Mouse (Mus musculus): ENCODE data around the gene Hnf1a.
A peak's percentile ranks its signal among the peaks of the same experiment; 100 is the strongest.
"Not testable (repeated sequence)": the region's sequence is repeated elsewhere in the genome, so short reads cannot be mapped to it uniquely, and the experiment has no call there.

The Hnf1a gene

DNA sequence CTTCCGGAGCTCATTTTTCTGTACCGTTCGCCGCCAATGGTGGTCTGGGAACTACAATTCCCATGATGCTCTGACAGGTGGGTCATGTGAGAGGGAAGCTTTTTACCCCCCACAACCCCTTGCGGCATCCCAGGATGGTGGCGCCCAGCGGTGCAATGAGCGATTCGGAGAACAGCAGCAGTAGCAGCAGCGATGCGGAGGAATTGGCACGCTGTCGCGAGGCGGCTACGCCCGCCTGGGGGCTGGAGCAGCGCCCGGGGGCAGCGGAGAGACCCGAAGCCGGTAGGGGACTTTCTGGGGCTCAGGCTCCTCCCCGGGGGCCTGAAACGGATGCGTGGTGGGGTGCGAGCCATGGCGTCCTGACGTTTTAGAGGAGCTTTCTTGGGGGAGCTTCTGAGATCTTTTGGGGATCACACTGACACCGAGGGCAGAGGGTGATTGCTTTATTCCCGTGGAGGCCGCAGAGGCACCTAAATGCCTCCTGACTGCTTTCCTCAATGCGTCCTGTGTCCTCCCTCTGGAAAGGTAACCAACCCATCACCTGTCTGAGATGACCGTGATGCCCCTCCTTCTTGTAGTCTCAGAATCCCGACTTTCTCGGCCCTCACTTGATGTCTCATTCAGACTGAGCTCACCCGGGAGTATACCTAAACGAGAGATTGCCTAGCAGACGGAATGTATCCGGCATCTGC, 28.7 kb downstream of the Hnf1a start, which contains the start of gene 2210016L21Rik:
TSS of gene 2210016L21Rik (plus strand) at position 85 of the 692 bp plus-strand sequence.
- peak; percentile 87 for DNase-seq

- not testable (repeated sequence) for DNase-seq
Measured at GRCm38 (mm10) chr5:114941138-114941537, 29.8 kb downstream of the Hnf1a start.

GRCm38 (mm10) chr5:114935838-114936237, 35.1 kb downstream of the Hnf1a start:
- DNase-seq: no peak

GRCm38 (mm10) chr5:114933206-114933605, 37.7 kb downstream of the Hnf1a start:
- peak; percentile 50 for DNase-seq

DNA sequence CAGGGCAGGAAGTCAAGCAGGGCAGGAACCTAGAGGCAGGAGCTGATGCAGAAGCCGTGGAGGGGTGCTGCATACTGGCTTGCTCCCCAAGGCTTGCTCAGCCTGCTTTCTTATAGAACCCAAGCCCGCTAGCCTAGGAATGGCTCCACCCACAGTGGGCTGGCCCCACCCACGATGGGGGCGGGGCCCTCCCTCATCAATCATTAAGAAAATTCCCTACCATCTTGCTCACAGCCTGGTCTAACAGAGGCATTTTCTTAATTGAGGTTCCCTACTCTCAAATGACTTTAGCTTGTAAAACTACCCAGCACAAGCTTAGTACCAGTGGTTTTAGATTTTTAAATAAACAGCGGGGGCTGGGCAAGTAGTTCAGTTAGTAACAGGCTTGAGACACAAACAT, 39.3 kb downstream of the Hnf1a start:
- no peak for DNase-seq

DNA sequence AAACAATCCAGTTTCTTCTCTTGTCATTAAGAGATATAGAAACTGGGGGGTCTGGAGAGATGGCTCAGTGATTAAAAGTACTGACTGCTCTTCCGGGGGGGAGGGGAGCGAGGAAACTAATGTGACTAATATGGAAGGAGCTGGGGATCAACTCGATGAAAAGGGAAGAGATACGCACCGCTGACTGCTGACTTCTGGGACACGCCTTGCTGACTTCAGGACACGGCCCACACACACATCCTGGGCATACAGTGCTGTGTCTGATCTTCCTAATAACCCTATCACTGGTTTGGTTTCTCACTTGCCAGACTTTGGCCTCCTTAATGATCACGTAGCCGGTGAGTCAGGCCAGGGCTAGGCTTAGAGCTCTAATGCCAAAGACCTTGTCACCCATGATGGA, 44.1 kb downstream of the Hnf1a start:
- no peak for DNase-seq

DNA sequence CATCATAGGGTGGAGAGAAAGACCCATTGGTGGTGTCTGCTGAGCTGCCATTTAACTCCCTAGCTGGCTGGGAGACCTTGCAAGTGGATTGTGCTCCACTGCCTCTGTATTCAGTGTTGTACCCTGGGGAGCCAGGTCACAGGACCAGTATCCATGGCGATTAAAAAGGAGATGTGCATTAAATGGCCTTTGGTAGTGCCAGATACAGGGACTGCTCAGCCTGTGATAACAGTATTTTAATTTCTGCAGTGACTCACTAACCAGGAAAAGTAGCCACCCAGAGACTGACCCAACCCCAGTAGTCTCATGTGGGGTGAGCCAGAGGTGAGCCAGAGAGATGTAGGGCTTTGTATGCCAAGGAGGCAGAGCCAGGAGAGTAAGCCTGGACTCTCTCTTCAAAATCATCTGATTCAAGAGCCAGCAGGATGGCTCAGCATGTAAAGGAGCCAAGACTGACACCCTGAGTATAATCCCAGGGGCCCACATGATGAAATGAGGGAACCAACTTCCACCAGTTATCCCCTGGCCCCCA, 44.7 kb downstream of the Hnf1a start:
- DNase-seq: no peak

DNA sequence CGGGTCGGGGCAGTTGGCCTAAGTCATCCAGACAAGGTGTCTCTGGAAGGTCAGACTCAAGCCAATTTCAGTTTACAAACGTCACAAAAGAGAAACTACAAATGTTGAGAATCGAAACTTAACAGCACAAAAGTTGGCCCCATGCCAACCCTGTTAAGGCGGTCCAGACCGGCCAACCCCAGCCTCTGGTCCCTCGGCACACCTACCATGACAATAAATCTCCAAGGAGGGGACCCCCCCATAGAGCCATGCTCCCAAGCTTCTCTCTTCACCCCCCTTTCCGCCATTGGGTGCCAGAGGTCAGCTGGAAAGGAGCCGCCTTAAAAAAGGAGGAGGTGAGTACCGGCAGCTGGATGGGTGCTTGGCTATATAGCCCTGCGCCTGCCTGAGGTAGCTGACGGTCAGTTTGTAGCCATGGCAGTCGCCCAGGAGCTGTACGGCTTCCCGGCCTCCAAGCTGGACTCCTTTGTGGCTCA, 47.9 kb downstream of the Hnf1a start, which contains the start of gene Oasl1:
TSS of gene Oasl1 (plus strand) at position 243 of the 476 bp plus-strand sequence.
- DNase-seq: peak; percentile 66

GRCm38 (mm10) chr5:114922366-114922731, 48.5 kb downstream of the Hnf1a start:
- no peak for DNase-seq

DNA sequence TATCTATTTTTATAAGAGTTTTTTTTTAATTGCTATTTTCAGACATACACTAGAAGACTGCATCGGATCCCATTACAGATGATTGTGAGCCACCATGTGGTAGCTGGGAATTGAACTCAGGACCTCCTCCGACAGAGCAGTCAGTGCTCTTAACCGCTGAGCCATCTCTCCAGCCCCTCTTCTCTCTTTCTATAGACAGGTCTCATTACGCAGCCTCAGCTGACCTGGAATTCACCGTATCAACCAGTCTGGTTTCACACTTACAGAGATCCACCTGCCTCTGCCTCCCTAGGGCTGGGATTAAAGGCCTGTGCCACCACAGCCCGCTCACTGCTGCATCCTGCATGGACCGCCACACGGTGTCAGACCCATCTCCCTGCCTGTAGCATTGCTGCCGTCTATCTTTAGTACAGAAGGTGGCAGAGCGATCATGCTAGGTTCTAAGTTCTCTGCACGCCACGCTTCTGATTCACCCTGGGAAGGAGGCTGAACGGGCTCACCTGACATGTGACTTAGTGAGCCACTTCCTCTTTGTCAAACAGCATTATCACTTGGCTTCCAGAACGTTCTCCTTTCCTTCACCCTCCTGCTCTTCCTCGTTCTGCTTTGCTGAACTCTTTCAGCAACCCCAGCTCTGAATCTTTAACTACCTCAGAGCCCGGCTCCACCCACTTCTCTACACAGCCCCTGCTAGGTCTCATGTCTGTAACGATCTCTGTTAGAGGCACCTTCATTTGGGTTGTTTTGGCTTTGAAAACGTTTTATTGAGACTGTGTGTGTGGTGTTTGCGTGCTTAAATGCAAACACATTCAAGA, 49.1 kb downstream of the Hnf1a start:
- DNase-seq: peak; percentile 56

DNA sequence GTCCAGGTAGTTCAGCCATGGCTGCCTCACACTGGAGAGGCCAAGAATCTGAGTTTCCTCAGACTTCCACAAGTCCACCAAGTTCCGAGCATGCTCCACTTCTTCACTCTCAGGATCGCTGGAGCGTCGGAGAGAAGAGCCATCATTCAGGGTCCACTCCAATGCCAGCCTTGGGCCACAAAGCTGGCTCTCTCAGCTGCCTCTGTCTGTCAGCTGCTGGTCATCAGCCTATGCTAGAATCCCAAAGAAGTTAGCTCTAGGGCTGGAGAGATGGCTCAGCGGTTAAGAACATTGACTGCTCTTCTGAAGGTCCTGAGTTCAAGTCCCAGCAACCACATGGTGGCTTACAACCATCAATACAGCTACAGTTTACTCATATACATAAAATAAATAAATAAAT, 53.5 kb downstream of the Hnf1a start:
- not testable (repeated sequence) for DNase-seq

DNA sequence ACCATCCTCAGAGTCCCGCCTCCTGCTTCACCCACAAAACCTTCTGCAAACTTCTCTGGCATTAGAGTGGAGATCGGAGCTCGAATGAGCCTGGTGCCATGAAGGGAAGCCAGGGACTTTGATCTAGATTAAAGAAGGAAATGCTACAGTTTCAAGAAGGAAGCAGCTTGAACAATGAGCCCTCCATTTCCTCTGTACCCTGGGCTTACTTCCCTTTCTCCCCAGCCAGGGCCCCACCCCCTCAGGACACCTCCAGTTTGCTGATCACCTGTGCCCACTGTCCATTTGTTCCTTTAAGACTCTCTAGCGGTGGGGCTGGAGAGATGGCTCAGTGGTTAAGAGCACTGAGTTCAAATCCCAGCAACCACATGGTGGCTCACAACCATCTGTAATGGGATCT, 54.1 kb downstream of the Hnf1a start:
- no peak for DNase-seq

GRCm38 (mm10) chr5:114915854-114916253, 55.0 kb downstream of the Hnf1a start:
- DNase-seq: no peak

DNA sequence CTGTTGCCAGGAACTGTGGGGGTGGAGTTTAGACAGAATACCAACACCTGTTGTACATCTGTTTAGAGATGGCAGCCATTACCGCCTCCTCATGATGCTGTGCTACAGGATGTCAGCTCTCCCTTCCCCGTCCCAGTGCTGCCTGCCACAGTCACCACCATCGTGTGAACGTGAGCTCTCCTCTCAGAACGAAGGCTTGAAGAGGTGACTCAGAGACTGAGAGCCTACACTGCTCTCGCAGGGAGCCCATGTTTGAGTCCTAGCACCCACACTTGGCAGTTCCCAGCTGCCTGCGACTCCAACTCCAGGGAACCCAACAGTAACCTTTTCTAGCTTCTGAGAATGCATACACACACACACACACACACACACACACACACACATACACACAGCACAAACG, 56.0 kb downstream of the Hnf1a start:
- no peak for DNase-seq

- no peak for DNase-seq
Measured at GRCm38 (mm10) chr5:114913686-114914085, 57.2 kb downstream of the Hnf1a start.

- DNase-seq: no peak
Measured at GRCm38 (mm10) chr5:114908598-114909305, 62.1 kb downstream of the Hnf1a start.

DNA sequence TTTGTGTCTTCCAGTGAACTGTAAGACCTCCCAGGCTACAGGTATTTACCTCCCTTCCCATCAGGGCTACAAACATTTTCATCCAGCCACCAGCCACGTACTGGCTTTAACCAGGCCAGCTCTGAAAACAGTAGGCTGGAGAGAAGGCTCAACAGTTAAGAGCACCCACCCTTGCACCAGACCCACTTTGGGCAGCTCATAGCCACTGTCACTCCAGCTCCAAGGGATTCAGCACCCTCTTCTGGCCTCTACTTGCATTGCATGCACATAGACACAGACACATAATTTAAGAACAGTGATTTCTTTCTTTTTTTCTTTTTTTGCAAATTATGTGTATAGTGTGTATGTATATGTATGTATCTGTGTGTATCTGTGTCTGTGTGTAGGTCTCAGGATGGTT, 68.5 kb downstream of the Hnf1a start:
- peak; percentile 33 for DNase-seq

Measured in kidney, adult 11 months (tissue).